Mouse (Mus musculus): Measurements from ENCODE around the gene Ptprf. TPM values are rescaled to one million over a fixed set of nuclear protein-coding genes. Genes with fewer than 3 reads are reported as not detected.

The Ptprf gene
- polyA plus RNA-seq, 1 experiment from 2014 or later = 9.8 TPM

- Histone ChIP-seq H3K27me3 (peaks cover 30% of the 10 kb centered on the region), H3K4me3 (replicated peaks) (no peak overlapping the region), H3K4me2 (no peak overlapping the region), H3K9ac (no peak overlapping the region), H3K27ac (replicated peaks) (no peak overlapping the region), H3K36me3 (replicated peaks) (no peaks in the 10 kb centered on the region), H3K4me1 (replicated peaks) (peaks cover 8% of the 10 kb centered on the region; the same call in 1 of the 2 replicates), H3K9me3 (replicated peaks) (no peaks in the 10 kb centered on the region)
- 66% methylated on average over 5 of the region's 5 CpGs for WGBS (ENCODE audit: insufficient replicate concordance)
- ATAC-seq (ENCODE audit: insufficient read depth) = no peak
These were observed 5.0 kb downstream of the Ptprf start for GRCm38 (mm10) chr4:118286202-118286601.

- Histone ChIP-seq H3K27ac (replicated peaks) (no peak overlapping the region), H3K4me3 (replicated peaks) (no peak overlapping the region), H3K9ac (no peak overlapping the region), H3K27me3 (no peaks in the 10 kb centered on the region; the same call in 1 of the 2 replicates), H3K36me3 (replicated peaks) (no peaks in the 10 kb centered on the region), H3K4me1 (replicated peaks) (peaks cover 16% of the 10 kb centered on the region), H3K9me3 (replicated peaks) (no peaks in the 10 kb centered on the region), H3K4me2 (no peak overlapping the region)
- 20% methylated on average over 1 of the region's 1 CpGs for WGBS (ENCODE audit: insufficient replicate concordance)
- ATAC-seq (ENCODE audit: insufficient read depth) = no peak
These were observed 9.0 kb downstream of the Ptprf start for GRCm38 (mm10) chr4:118282182-118282562.

- H3K27me3 ChIP-seq = no peaks in the 10 kb centered on the region; the same call in 1 of the 2 replicates
- H3K9ac ChIP-seq = no peak overlapping the region
- H3K36me3 ChIP-seq (replicated peaks) = no peaks in the 10 kb centered on the region
- H3K4me2 ChIP-seq = no peak overlapping the region
- ATAC-seq (ENCODE audit: insufficient read depth) = no peak
- no peaks in the 10 kb centered on the region for H3K9me3 ChIP-seq (replicated peaks)
- H3K4me3 ChIP-seq (replicated peaks) = no peak overlapping the region
- 68% methylated on average over 13 of the region's 13 CpGs for WGBS (ENCODE audit: insufficient replicate concordance)
- peaks cover 20% of the 10 kb centered on the region for H3K4me1 ChIP-seq (replicated peaks)
- H3K27ac ChIP-seq (replicated peaks) = no peak overlapping the region
These were observed 9.6 kb downstream of the Ptprf start for GRCm38 (mm10) chr4:118281444-118282181.

GRCm38 (mm10) chr4:118280506-118280905 is 10.7 kb downstream of the Ptprf start:
- H3K4me1 ChIP-seq (replicated peaks) = peaks cover 31% of the 10 kb centered on the region
- no peak overlapping the region for H3K4me3 ChIP-seq (replicated peaks)
- H3K9ac ChIP-seq = no peak overlapping the region
- no peak overlapping the region for H3K4me2 ChIP-seq
- 63% methylated on average over 7 of the region's 7 CpGs for WGBS (ENCODE audit: insufficient replicate concordance)
- H3K9me3 ChIP-seq (replicated peaks) = no peaks in the 10 kb centered on the region
- no peaks in the 10 kb centered on the region for H3K36me3 ChIP-seq (replicated peaks)
- H3K27ac ChIP-seq (replicated peaks) = no peak overlapping the region
- ATAC-seq (ENCODE audit: insufficient read depth) = no peak
- no peaks in the 10 kb centered on the region for H3K27me3 ChIP-seq

- ATAC-seq (ENCODE audit: insufficient read depth) = peak; percentile 74
- 41% methylated on average over 9 of the region's 9 CpGs for WGBS (ENCODE audit: insufficient replicate concordance)
- Histone ChIP-seq H3K4me1 (replicated peaks) (peaks cover 60% of the 10 kb centered on the region), H3K9me3 (replicated peaks) (no peaks in the 10 kb centered on the region), H3K27ac (replicated peaks) (peak overlapping the region; percentile 48; the same call in 1 of the 2 replicates), H3K4me3 (replicated peaks) (no peak overlapping the region), H3K9ac (no peak overlapping the region), H3K27me3 (no peaks in the 10 kb centered on the region), H3K36me3 (replicated peaks) (no peaks in the 10 kb centered on the region), H3K4me2 (0 out of 2 replicates have a peak overlapping the region, but pooled peaks have one; percentile 18)
These were observed 14.5 kb downstream of the Ptprf start for GRCm38 (mm10) chr4:118276520-118277232.

- Histone ChIP-seq H3K9me3 (replicated peaks) (no peaks in the 10 kb centered on the region), H3K36me3 (replicated peaks) (no peaks in the 10 kb centered on the region), H3K27ac (replicated peaks) (peak overlapping the region; percentile 8; the same call in 1 of the 2 replicates), H3K4me1 (replicated peaks) (peaks cover 59% of the 10 kb centered on the region), H3K4me2 (no peak overlapping the region), H3K4me3 (replicated peaks) (no peak overlapping the region), H3K9ac (no peak overlapping the region), H3K27me3 (no peaks in the 10 kb centered on the region)
- 72% methylated on average over 6 of the region's 6 CpGs for WGBS (ENCODE audit: insufficient replicate concordance)
- ATAC-seq (ENCODE audit: insufficient read depth) = peak; percentile 40
These were observed 15.3 kb downstream of the Ptprf start for GRCm38 (mm10) chr4:118275601-118276519.

- Histone ChIP-seq H3K4me2 (no peak overlapping the region), H3K27ac (replicated peaks) (no peak overlapping the region), H3K9ac (no peak overlapping the region), H3K27me3 (no peaks in the 10 kb centered on the region), H3K36me3 (replicated peaks) (peaks cover 7% of the 10 kb centered on the region; the same call in 1 of the 2 replicates), H3K4me3 (replicated peaks) (no peak overlapping the region), H3K4me1 (replicated peaks) (peaks cover 54% of the 10 kb centered on the region), H3K9me3 (replicated peaks) (no peaks in the 10 kb centered on the region)
- ATAC-seq (ENCODE audit: insufficient read depth) = no peak
- 61% methylated on average over 7 of the region's 7 CpGs for WGBS (ENCODE audit: insufficient replicate concordance)
These were observed 16.7 kb downstream of the Ptprf start for GRCm38 (mm10) chr4:118274521-118274920.

GRCm38 (mm10) chr4:118273998-118274397 is 17.2 kb downstream of the Ptprf start:
- Histone ChIP-seq H3K27ac (replicated peaks) (0 out of 2 replicates have a peak overlapping the region, but pooled peaks have one; percentile 2), H3K9ac (no peak overlapping the region), H3K4me2 (no peak overlapping the region), H3K36me3 (replicated peaks) (peaks cover 7% of the 10 kb centered on the region; the same call in 1 of the 2 replicates), H3K9me3 (replicated peaks) (no peaks in the 10 kb centered on the region), H3K4me3 (replicated peaks) (no peak overlapping the region), H3K27me3 (no peaks in the 10 kb centered on the region), H3K4me1 (replicated peaks) (peaks cover 54% of the 10 kb centered on the region)
- 62% methylated on average over 8 of the region's 8 CpGs for WGBS (ENCODE audit: insufficient replicate concordance)
- ATAC-seq (ENCODE audit: insufficient read depth) = 0 out of 2 replicates have a peak, but pooled peaks have one; percentile 4

- 41% methylated on average over 5 of the region's 5 CpGs for WGBS (ENCODE audit: insufficient replicate concordance)
- peak; percentile 59 for ATAC-seq (ENCODE audit: insufficient read depth)
- Histone ChIP-seq H3K4me3 (replicated peaks) (no peak overlapping the region), H3K27ac (replicated peaks) (peak overlapping the region; percentile 61), H3K9ac (no peak overlapping the region), H3K36me3 (replicated peaks) (peaks cover 7% of the 10 kb centered on the region; the same call in 1 of the 2 replicates), H3K27me3 (no peaks in the 10 kb centered on the region), H3K9me3 (replicated peaks) (no peaks in the 10 kb centered on the region), H3K4me2 (no peak overlapping the region), H3K4me1 (replicated peaks) (peaks cover 54% of the 10 kb centered on the region)
These were observed 17.7 kb downstream of the Ptprf start for GRCm38 (mm10) chr4:118273545-118273944.

GRCm38 (mm10) chr4:118272871-118273270 is 18.3 kb downstream of the Ptprf start:
- no peak overlapping the region for H3K4me2 ChIP-seq
- peak overlapping the region; percentile 61 for H3K27ac ChIP-seq (replicated peaks)
- no peaks in the 10 kb centered on the region for H3K27me3 ChIP-seq
- H3K4me3 ChIP-seq (replicated peaks) = no peak overlapping the region
- no peaks in the 10 kb centered on the region for H3K9me3 ChIP-seq (replicated peaks)
- ATAC-seq (ENCODE audit: insufficient read depth) = no peak
- peaks cover 8% of the 10 kb centered on the region; the same call in 1 of the 2 replicates for H3K36me3 ChIP-seq (replicated peaks)
- 45% methylated on average over 3 of the region's 3 CpGs for WGBS (ENCODE audit: insufficient replicate concordance)
- peaks cover 53% of the 10 kb centered on the region for H3K4me1 ChIP-seq (replicated peaks)
- H3K9ac ChIP-seq = no peak overlapping the region
